Mouse (Mus musculus): ENCODE measurements around the gene Rasgrp3.

Gene Rasgrp3

DNA sequence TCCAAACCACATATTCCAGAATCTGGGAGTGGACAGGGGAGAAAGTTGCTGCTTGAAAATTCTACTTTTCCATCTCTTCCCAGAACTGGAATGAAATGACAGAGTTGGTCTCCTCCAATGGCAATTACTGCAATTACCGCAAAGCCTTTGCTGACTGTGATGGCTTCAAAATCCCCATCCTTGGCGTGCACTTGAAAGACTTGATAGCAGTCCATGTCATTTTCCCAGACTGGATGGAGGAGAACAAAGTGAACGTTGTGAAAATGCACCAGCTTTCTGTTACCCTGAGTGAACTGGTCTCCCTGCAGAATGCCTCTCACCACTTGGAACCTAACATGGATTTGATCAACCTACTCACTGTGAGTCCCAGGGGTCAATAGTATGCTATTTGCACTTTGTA is 67.3 kb downstream of the Rasgrp3 start:
- DNase-seq (ENCODE audit: low spot score) = no peak

- no peak for DNase-seq (ENCODE audit: low spot score)
These were observed 69.4 kb downstream of the Rasgrp3 start for GRCm38 (mm10) chr17:75505053-75505452.

- no peak for DNase-seq (ENCODE audit: low spot score)
These were observed 70.5 kb downstream of the Rasgrp3 start for GRCm38 (mm10) chr17:75506097-75506675.

DNA sequence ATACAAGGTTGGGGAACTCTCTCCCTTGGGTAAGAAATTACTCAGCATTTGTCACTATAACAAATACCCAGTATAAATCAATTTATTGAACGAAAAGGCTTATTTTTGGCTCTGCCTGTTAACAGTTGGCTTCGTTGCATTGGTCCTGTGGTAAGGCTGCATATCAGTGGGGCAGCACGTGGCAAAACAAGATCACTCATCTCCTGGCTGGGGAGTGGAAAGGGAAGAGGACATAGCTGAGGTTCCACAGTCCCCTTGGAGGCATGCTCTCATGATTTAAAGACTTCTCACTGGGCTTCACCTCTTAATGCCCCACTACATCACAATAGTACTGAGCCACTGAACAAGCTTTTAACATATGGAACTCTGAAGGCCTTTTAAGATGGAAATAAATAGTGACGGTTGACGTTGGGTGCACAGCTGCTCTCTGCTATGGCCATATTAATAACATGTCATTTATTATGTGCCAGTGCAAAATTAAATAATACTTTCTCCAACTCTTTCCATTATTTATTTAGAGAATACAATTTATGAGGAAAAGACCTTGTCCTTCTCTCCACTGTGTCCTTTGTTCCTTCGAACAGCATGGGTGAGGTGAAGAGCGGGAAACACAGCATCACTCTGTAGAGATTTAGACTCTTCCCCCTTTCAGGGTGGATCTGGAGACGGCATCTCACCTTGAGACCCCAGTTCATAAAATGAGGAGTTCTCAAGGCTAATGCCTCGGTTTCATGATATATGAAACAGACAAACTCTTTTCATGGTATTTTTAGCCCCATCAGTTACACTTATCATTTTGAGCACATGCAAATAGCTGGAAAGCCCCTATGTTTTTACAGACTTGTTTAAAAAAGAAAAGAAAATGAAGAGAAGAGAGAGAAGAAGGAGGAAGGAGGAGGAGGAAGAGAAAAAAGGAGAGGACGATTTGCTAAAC is 71.3 kb downstream of the Rasgrp3 start:
- no peak for DNase-seq (ENCODE audit: low spot score)

GRCm38 (mm10) chr17:75509257-75509656 is 73.6 kb downstream of the Rasgrp3 start:
- DNase-seq (ENCODE audit: low spot score) = no peak

DNA sequence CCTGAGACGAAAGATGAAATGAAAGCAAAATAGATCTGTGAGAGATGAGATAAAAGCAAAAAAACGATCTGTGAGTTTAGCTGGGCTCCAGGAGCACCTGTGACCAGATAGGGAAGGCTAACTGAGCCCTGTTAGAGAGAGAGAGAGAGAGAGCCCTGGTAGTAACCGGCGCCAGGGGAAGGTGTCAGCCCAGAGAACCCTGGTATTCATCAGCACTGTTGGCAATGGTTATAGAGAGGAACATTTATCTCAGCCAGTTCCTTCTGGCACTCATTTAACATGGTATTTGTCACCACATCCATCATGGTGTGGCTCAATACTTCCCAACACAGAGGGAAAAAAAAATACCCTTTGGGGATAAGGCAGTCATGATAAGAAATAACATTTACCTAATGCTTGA is 80.9 kb downstream of the Rasgrp3 start:
- no peak for DNase-seq (ENCODE audit: low spot score)

GRCm38 (mm10) chr17:75518181-75518901 is 82.6 kb downstream of the Rasgrp3 start:
- DNase-seq (ENCODE audit: low spot score) = no peak

DNA sequence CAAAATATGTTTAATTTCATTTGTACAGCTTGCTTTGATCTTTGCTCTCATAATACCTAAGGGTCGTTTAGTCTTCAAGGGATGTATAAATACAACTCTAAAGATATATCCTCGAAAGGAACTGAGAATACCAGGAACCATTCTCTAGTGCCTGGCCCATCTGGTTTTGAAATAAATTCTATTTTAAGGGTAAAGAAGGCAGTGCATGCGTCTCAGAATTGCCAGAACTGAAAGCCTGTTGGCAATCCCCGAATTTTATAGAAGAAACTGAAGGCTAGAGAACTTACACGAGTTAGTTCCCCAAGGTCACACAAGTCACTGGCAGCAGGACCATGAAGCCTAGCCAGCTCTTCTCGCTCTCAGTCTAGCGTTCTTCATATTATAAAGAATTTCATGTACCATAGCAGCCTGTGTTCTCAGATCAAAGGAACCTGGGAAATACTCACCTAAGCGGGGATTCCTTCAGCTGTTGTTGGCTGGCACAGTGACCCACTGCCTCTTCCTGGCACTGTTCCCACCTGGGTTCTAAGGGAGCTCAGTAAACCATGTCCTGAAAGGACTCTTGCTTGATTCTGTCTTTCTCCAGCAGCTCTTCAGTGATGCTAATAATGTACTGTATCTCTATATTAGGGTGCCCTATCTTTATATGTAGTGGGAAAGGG is 83.7 kb downstream of the Rasgrp3 start:
- no peak for DNase-seq (ENCODE audit: low spot score)

- DNase-seq (ENCODE audit: low spot score) = no peak
These were observed 85.6 kb downstream of the Rasgrp3 start for GRCm38 (mm10) chr17:75521236-75521842.

- no peak for DNase-seq (ENCODE audit: low spot score)
These were observed 86.8 kb downstream of the Rasgrp3 start for GRCm38 (mm10) chr17:75522347-75523065.

- no peak for DNase-seq (ENCODE audit: low spot score)
These were observed 88.1 kb downstream of the Rasgrp3 start for GRCm38 (mm10) chr17:75523812-75524211.

DNA sequence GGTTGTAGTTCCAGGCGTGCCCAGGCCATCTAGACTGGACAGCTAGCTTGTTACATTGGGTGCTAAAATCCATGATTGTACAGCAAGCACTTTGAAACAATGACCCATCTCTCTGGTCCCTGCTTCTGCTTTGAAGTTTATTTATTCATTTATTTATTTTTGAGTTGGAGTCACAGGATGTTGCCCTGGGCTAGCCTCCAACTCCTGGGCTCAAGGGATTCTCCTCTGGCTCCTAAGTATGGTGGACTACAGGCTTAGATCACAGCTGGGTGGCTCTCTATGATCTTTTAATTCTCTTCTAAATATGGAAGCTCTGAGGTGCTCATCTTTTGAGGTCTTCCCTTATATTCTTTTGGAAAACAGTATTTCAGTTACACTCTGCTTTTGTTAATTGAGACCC is 90.7 kb downstream of the Rasgrp3 start:
- DNase-seq (ENCODE audit: low spot score) = no peak

DNA sequence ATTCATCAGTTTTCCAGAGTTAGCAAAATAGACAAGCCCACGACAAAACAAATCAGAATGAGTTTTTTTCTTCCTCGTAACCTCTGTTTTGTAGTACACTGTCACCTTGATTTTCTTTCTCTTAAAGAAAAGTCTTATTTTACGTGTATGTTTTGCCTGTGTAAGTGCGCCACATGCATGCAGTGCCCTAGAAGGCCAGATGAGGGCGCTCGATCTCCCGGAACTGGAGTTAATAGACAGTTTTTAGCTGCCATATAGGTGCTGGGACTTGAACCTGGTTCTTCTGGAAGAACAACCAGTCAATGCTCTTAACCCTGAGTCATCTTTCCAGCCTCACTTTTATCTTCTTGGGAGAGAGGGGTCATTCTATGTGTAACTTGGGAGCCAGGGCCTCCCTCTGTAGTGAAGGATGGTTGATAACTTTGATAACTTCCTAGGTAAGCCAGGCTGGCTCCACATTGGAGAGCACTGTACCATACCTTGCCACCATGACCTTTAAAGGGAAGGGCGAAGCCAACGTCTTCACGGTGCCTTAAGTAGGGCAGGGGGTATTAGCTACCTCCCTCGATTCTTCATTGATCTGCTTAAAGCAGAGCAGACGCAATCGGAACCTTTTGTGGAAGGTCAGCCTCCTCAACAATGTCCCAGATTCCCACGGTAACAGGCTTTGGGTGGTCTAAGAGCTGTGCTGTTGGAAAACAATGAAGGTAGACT is 93.7 kb downstream of the Rasgrp3 start:
- DNase-seq (ENCODE audit: low spot score) = no peak

- no peak for DNase-seq (ENCODE audit: low spot score)
These were observed 96.8 kb downstream of the Rasgrp3 start for GRCm38 (mm10) chr17:75532469-75532986.

DNA sequence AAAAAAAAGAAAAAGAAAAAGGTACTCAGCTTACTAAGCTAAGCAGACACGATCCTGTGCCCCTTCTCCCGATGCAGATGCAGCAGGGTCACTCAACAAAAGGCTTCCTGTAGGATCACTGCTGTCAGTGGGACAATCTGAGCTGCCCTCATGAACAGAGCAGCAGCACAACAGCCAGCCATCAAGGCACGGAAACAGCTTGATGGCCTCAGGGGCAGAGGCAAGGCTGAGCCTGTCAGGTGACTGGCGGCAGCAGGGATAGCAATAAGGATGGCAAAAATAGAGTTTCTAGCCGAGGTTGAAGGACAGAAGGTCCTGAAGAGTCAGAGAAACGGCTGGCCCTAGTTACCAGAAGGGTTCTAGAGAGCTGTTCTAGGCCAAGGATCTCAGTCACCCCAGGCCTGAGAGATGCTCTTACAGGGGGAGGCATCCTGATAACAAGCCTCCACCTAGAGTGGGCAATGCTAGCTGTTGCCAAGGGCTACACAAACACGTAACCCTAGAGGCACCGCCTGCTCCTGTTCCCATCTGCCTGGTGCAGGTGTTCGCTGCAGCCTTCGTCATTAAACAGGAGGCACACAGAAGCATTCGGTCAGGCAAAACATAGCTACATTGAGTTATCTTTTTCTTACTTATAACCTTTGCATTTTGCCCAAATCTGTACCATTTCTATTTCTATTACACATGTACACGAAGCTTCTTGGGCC is 98.8 kb downstream of the Rasgrp3 start:
- DNase-seq (ENCODE audit: low spot score) = no peak

- DNase-seq (ENCODE audit: low spot score) = no peak
These were observed 99.9 kb downstream of the Rasgrp3 start for GRCm38 (mm10) chr17:75535612-75536011.

DNA sequence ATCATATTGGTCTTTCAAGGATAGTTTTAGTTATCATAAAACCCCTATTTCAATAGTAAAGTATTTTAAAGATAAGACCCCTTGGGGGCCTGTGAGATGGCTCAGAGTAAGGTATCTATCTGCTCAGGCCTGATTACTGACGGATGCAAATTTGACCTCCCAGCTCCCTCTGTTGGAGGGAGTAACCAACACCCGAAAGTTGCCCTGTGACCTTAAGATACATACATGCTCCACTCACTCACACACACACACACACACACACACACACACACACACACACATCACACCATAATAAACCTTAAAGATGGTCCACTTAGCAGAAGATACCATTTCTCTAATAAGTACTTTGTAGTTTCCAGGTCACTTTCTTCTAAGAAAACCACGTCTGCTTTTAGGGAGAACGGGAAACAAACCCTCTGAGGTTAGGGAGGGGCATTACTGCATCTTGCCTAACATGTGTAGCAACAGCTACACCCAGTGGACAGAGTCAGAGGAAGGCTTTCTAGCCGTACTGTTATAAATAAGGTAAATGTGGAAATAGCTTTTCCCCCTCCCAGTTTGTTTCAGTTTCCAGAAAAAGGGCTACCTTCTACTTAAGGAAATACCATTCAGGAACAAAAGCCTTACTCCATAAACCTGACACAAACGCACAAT is 100.8 kb downstream of the Rasgrp3 start:
- peak; percentile 38 for DNase-seq (ENCODE audit: low spot score)

DNA sequence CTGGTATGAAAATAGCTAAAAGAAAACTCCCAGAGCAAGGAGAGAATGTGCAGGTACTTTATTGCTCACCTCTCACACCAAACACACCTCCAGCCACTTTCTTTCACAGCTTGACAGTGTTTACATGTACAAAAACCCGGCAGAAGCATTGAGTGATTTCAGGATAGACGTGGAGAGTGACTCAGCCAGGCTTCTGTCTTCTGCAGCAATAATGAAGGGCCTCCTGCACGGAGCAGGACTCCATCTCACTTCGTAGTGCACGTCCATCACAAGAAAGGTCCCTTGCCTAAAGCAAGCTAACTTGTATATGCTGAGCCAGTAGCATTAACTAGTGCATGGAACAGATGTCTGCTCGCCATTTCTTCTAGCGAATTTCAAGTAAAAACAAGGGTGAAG is 101.4 kb downstream of the Rasgrp3 start:
- no peak for DNase-seq (ENCODE audit: low spot score)

DNA sequence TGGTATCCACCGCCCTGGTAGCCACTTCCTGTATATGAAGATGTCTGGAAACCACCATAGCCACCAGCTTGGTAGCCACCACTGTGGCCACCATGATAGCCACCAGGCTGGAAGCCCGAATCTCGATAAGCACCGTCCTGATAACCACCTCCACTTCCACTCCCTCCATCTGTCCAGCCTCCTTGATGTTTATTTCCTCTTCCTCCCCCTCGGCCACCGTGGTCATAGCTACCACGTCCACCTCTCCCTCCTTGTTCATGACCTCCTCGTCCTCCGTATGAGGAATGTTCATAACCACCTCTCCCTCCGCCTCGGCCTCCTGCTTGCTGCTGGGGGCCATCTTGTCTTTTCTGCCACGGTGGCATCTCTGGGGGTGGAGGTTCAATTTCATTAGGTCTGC is 102.7 kb downstream of the Rasgrp3 start:
- no peak for DNase-seq (ENCODE audit: low spot score)
